Mouse (Mus musculus) frontal cortex, adult (tissue): ENCODE measurements around the gene Ric1.

Source experiments
- ATAC-seq: cut with Nextera tagmentation; 2 replicates; pipeline ENCODE4 v1.9.2; 2017; ENCODE audit warnings: mild to moderate bottlenecking, moderate library complexity, mixed read lengths; ENCODE audit not compliant: low TSS enrichment

Ric1 gene

GRCm38 (mm10) chr19:29496786-29497557 is 25.1 kb upstream of the Ric1 start:
- no peak for ATAC-seq

GRCm38 (mm10) chr19:29497874-29498273 is 24.2 kb upstream of the Ric1 start:
- ATAC-seq, result no peak

GRCm38 (mm10) chr19:29498842-29499456 is 23.1 kb upstream of the Ric1 start:
- ATAC-seq, result no peak

- no peak for ATAC-seq
Observed at GRCm38 (mm10) chr19:29500333-29500732, 21.7 kb upstream of the Ric1 start.

- peak; percentile 65 for ATAC-seq
Observed at GRCm38 (mm10) chr19:29501106-29501505, 21.0 kb upstream of the Ric1 start.

GRCm38 (mm10) chr19:29501507-29501906 is 20.6 kb upstream of the Ric1 start:
- ATAC-seq, result peak; percentile 90; the same call in 1 of the 2 replicates

GRCm38 (mm10) chr19:29504131-29504530 is 18.0 kb upstream of the Ric1 start:
- no peak for ATAC-seq

- ATAC-seq, result no peak
Observed at GRCm38 (mm10) chr19:29505617-29506016, 16.5 kb upstream of the Ric1 start.

GRCm38 (mm10) chr19:29508208-29508607 is 13.9 kb upstream of the Ric1 start:
- no peak for ATAC-seq

- ATAC-seq, result no peak
Observed at GRCm38 (mm10) chr19:29509857-29510256, 12.2 kb upstream of the Ric1 start.

- ATAC-seq, result no peak
Observed at GRCm38 (mm10) chr19:29511826-29512225, 10.3 kb upstream of the Ric1 start.

GRCm38 (mm10) chr19:29513111-29513766 is 8.8 kb upstream of the Ric1 start:
- no peak for ATAC-seq

GRCm38 (mm10) chr19:29514130-29514529 is 8.0 kb upstream of the Ric1 start:
- ATAC-seq, result no peak

- ATAC-seq, result peak; percentile 62
Observed at GRCm38 (mm10) chr19:29515386-29515785, 6.7 kb upstream of the Ric1 start.

GRCm38 (mm10) chr19:29515991-29516390 is 6.1 kb upstream of the Ric1 start:
- no peak for ATAC-seq

- ATAC-seq, result no peak
Observed at GRCm38 (mm10) chr19:29518409-29518808, 3.7 kb upstream of the Ric1 start.

GRCm38 (mm10) chr19:29518922-29519321 is 3.2 kb upstream of the Ric1 start:
- ATAC-seq, result no peak

- no peak for ATAC-seq
Observed at GRCm38 (mm10) chr19:29520996-29521560, 1.0 kb upstream of the Ric1 start.

- peak; percentile 48 for ATAC-seq
Observed at GRCm38 (mm10) chr19:29522445-29523229, 555 bp downstream of the Ric1 start.

- ATAC-seq, result no peak
Observed at GRCm38 (mm10) chr19:29523230-29523582, 1.1 kb downstream of the Ric1 start.

GRCm38 (mm10) chr19:29523701-29524100 is 1.6 kb downstream of the Ric1 start:
- ATAC-seq, result no peak

- ATAC-seq, result no peak
Observed at GRCm38 (mm10) chr19:29524614-29525013, 2.5 kb downstream of the Ric1 start.
